In genomic region chr10:67712665-67713064, GRCm38 (mm10) we compare ENCODE assay signal across 12 mouse cellular contexts.
A peak's percentile ranks its signal among the peaks of the same experiment; 100 is the strongest.
DNase-seq lines count a peak whose midpoint lies in the region; ATAC-seq and TF ChIP-seq lines count a peak whose summit lies in the region.
"Had no signal": no experiment of that assay in that cellular context is flagged by ENCODE, and none has a peak within 500 bp of the region (broad histone marks: within the 10 kb centered on the region; RNA-seq: fewer than 3 reads in every experiment).

No protein-coding gene starts in this region.

- H3K4me2 ChIP-seq in hindbrain, postnatal 0 days (ENCODE audit: low read depth, low read length), result no peak overlapping the region
- H3K4me2 ChIP-seq: hindbrain, embryonic 14.5 days; kidney, embryonic 15.5 days; limb, embryonic 12.5 days; neural tube, embryonic 12.5 days; stomach, embryonic 15.5 days had no signal

- H3K4me3 ChIP-seq in hindbrain, postnatal 0 days (ENCODE audit: low read length), result no peak overlapping the region
- no peak overlapping the region for H3K4me3 ChIP-seq in hindbrain, embryonic 10.5 days
- H3K4me3 ChIP-seq in lung, adult 2 months (replicated peaks; ENCODE audit: extremely low read depth, low read depth, low read length), result no peak overlapping the region
- H3K4me3 ChIP-seq in brown adipose tissue, adult 24 weeks (ENCODE audit: insufficient read depth, low read depth, low read length), result no peak overlapping the region
- H3K4me3 ChIP-seq: kidney, embryonic 15.5 days; limb, embryonic 12.5 days; neural tube, embryonic 12.5 days; stomach, embryonic 15.5 days had no signal

- ATAC-seq in hindbrain, postnatal 0 days, result no peak
- peak; percentile 52; the same call in 1 of the 2 replicates for ATAC-seq in monocyte, adult 5-6 weeks (replicated peaks; ENCODE audit: insufficient number of reproducible peaks, low FRiP score, low TSS enrichment, poor library complexity, severe bottlenecking)

- WGBS in hindbrain, postnatal 0 days, result 61% methylated on average over 6 of the region's 6 CpGs
- whole genome bisulfite sequencing in hindbrain, embryonic 10.5 days, result 82% methylated on average over 6 of the region's 6 CpGs
- 48% methylated on average over 6 of the region's 6 CpGs for WGBS in lung, adult 2 months

- no peak for TF ChIP-seq CTCF in hindbrain, postnatal 0 days (IDR thresholded peaks at IDR 0.05; ENCODE audit: low read depth)
- no peak for TF ChIP-seq CTCF in lung, adult 2 months (IDR thresholded peaks at IDR 0.05; ENCODE audit: insufficient read depth, low read length)

- H3K27ac ChIP-seq in hindbrain, postnatal 0 days, result no peak overlapping the region
- H3K27ac ChIP-seq in hindbrain, embryonic 10.5 days, result no peak overlapping the region
- H3K27ac ChIP-seq in brown adipose tissue, adult 24 weeks (replicated peaks; ENCODE audit: low read depth, low read length), result peak overlapping the region; percentile 39; the same call in 1 of the 2 replicates
- H3K27ac ChIP-seq: hindbrain, embryonic 14.5 days; kidney, embryonic 15.5 days; limb, embryonic 12.5 days; neural tube, embryonic 12.5 days; stomach, embryonic 15.5 days had no signal

- no peaks in the 10 kb centered on the region for H3K27me3 ChIP-seq in hindbrain, postnatal 0 days (ENCODE audit: insufficient read depth, low read length)
- no peaks in the 10 kb centered on the region for H3K27me3 ChIP-seq in hindbrain, embryonic 10.5 days (ENCODE audit: insufficient read depth, poor library complexity, severe bottlenecking)
- H3K27me3 ChIP-seq: kidney, embryonic 15.5 days; limb, embryonic 12.5 days; neural tube, embryonic 12.5 days; stomach, embryonic 15.5 days had no signal

- peak; percentile 20 for DNase-seq in hindbrain, postnatal 0 days (ENCODE audit: low spot score)
- DNase-seq in hindbrain, embryonic 10.5 days (ENCODE audit: low spot score), result no peak
- peak; percentile 29 to 31 for DNase-seq in lung, postnatal 4 days
- no peak for DNase-seq in lung, adult 2 months
- DNase-seq in embryo, embryonic 10 days (ENCODE audit: low spot score), result no peak

- no peak overlapping the region for H3K9ac ChIP-seq in hindbrain, postnatal 0 days (replicated peaks; ENCODE audit: low read length)
- H3K9ac ChIP-seq: hindbrain, embryonic 14.5 days; kidney, embryonic 15.5 days; limb, embryonic 12.5 days; neural tube, embryonic 12.5 days; stomach, embryonic 15.5 days had no signal

- H3K9me3 ChIP-seq in hindbrain, postnatal 0 days (ENCODE audit: low read length), result no peaks in the 10 kb centered on the region
- H3K9me3 ChIP-seq in hindbrain, embryonic 10.5 days, result 0 out of 2 replicates have a peak, but pooled peaks cover 5% of the 10 kb centered on the region
- H3K9me3 ChIP-seq: kidney, embryonic 15.5 days; limb, embryonic 12.5 days; neural tube, embryonic 12.5 days; stomach, embryonic 15.5 days had no signal

- no peak for TF ChIP-seq POLR2A in lung, adult 2 months (IDR thresholded peaks at IDR 0.05; ENCODE audit: borderline replicate concordance, extremely low read depth, low read depth, low read length)

- no peaks in the 10 kb centered on the region for H3K36me3 ChIP-seq in hindbrain, postnatal 0 days (ENCODE audit: insufficient read depth, low read length)
- H3K36me3 ChIP-seq in hindbrain, embryonic 10.5 days, result no peaks in the 10 kb centered on the region
- H3K36me3 ChIP-seq: kidney, embryonic 15.5 days; limb, embryonic 12.5 days; neural tube, embryonic 12.5 days; stomach, embryonic 15.5 days had no signal

- no peaks in the 10 kb centered on the region for H3K4me1 ChIP-seq in hindbrain, postnatal 0 days (ENCODE audit: insufficient read depth, low read length)
- no peaks in the 10 kb centered on the region for H3K4me1 ChIP-seq in hindbrain, embryonic 10.5 days (replicated peaks)
- H3K4me1 ChIP-seq in lung, adult 2 months (ENCODE audit: control insufficient read depth, insufficient read depth, low read length), result no peaks in the 10 kb centered on the region
- H3K4me1 ChIP-seq in brown adipose tissue, adult 24 weeks (ENCODE audit: control insufficient read depth, insufficient read depth, insufficient read length, low read length), result no peaks in the 10 kb centered on the region
- H3K4me1 ChIP-seq: kidney, embryonic 15.5 days; limb, embryonic 12.5 days; neural tube, embryonic 12.5 days; stomach, embryonic 15.5 days had no signal

Comparison
In these comparisons a context has a peak if more than half of its experiments do, and no peak if none do; other contexts are left out.
1. DNase-seq: peak in hindbrain, postnatal 0 days (single experiment) and lung, postnatal 4 days (2 of 2); none in hindbrain, embryonic 10.5 days (single experiment), lung, adult 2 months (single experiment) and embryo, embryonic 10 days (single experiment).